Mouse (Mus musculus): ENCODE data around the gene Erp29. TPM values are rescaled to one million over a fixed set of nuclear protein-coding genes. Genes with fewer than 3 reads are reported as not detected.
"Not testable (repeated sequence)": the region's sequence is repeated elsewhere in the genome, so short reads cannot be mapped to it uniquely, and the experiment has no call there.

The Erp29 gene
- 100 to 1,000 TPM; 110 TPM for total RNA-seq (2021)

DNA sequence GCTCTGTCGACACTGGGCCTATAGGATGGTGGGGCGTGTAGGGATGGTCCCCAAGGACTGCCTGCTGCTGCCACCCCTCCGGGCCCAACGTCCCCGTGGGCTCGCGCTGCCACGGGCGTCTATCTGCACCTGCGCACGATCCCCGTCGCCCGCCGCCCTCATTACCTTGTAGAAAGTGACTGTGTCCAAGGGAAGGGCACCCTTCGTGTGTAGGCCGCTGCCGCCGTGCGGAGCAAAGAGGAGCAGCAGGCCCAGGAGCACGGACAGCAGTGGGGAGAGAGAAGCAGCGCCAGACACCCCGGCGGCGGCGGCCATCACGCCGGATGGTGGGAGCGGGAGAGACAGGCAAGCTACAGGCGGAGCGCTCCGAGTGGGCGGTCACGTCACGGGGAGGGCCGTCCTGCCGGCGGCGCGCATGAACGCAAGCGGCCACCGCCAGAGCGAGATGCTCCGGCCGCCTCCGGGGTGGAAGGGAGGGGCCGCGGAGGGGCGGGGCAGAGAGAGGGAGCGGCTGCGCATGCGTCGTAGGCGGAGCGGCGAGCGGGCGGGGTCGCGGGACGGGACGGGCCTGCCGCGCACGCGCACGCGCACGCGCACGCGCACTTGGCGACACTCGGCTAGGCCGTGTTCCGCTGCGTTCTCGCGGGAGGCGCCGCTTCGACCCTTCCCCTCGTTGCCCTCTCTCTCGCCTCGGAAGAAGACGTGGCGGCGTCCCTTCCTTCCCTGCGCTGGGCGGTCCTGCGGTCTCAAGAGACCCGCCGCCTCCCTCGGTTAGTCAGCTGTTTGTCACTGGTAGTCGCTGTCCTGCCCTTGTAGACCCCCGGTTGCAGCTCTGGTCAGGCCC, at the start of gene Erp29:
TSS of gene Erp29 (minus strand) at position 481 of the 844 bp plus-strand sequence.
- DNase-seq, result peak; percentile 100

DNA sequence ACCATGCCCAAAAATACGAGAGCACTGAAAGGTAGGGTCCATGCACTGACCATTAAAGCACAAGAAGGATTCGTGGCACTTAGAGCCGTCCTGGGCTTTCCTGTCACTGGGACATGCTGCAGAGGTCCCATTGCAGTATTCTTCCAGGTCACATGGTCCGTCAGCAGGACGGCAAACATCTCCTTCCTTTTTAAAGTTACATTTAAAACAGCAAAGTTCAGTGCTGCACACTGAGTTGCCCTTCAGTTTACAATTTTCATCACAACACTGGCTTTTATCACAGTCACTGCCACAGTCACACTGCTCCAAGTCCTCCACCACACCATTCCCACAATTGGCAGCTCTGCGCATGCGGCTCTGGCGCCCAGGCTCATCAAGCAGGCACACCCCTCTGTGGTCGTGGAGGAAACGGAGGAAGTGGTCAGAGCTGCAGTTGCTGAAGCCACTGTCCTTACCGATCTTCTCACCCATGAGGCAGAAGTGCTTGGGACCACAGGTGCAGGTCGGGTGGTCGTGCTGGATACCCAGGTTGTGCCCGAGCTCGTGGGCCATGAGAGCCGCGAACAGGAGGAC, 49.2 kb upstream of the Erp29 start:
- not testable (repeated sequence) for DNase-seq

DNA sequence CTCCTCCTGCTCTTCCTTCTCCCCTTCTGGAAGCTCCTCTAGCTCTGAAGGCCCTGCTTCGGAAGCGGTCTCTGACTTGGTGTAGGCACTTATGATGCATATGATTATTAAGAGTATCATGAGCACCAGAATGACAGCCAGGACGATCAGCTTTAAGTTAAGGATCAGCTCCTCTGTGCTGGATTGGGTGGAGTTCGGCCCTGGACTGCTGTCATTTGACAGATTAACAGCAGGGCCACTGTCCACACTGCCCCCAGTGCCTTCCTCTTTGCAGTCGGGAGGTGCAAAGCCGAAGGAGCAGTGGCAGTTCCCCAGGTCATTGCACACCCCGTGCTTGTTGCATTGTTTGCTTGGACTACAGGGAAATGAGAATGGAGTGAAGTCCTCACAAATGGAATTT, 48.4 kb upstream of the Erp29 start:
- no peak for DNase-seq

DNA sequence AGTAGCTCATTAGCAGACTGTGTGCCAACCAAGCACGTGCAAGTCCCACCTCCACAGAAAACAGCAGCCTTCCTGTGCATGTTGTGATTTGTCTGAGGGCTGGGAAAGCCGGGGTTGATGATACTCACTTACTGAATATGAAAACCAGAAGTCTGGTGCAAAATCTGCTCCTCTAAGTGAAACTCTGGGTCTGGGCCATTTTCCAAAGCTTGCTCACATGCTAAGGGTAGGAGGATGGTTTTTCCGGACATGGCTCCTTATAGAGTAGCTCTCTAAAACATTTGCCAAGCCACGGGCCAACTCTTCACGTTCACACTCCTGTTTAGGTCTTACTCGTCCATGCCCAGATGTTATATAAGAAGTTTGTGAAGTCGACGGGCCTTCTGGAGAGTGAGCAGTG, 41.0 kb upstream of the Erp29 start:
- DNase-seq, result no peak

DNA sequence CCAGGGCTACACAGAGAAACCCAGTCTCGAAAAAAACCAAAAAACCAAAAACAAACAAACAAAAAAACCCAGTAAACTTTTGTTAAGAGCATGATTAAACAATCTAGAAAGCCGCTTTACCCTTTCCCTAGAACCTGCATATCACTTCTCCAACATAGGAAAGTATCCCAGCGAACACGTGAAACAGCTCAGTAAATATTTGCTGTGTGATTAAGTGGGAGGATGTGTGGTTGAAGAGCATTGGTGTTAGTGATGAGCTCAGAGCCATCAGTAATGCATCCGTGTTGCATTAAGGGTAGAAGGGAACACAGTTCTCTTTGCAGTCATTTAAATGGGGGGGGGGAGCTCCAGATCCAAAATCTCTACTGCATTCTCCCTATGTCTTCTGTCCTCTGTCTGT, 32.5 kb upstream of the Erp29 start:
- DNase-seq, result no peak

DNA sequence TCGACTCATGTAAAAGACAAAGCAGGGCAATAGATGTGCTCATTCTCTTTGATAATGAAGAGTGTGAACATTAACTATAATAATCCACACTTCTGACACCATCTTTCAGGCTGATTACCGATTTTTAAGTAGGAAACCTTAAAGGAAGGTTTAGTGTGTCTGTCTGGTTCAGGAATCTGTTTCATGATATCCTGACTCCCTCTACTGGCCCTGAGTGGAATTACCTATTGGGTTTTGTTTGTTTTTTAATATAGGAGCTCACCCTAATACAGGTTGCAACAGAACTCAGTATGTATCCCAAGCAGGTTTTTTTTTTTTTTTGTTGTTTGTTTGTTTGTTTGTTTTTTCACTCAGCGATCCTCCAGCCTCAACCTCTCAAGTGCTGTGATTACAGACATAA, 25.4 kb upstream of the Erp29 start:
- peak; percentile 46 for DNase-seq

DNA sequence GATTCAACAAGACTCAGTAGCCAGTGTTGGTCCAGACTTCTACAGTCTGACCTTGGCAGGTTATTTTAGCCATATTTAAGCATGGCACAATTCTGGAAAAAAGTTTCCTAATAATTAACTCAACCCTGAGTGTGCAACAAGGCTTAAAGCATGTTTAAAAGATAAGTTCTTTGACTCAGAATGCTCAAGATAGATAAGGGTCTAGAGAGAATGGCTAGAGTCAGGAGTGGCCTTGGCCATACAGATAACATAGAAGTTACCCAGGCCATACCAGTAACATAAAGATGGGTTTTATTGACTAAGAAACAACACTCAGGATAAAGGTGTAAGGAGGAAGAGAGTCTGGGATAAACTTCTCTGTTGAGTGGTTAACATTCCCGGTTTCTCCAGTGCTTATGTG, 23.7 kb upstream of the Erp29 start:
- DNase-seq, result no peak

DNA sequence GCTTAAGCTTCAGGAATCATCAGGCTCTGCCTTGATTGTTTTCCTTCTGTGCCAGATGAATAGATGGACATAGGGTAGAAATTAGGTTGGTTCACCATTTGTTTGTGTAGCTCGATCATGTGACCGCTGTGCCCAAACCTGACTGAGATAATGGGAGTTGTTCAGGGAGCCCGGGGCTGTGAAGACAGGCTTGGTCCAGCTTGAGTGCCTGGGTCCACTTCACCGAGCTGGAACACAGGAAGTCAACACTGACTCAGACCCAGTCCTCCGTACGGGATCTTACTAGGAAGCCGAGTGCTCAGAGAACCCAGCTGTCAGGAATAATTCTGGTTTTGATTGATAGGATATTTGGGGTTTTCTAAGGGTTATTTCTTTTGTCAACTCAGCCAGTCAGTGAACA, 22.3 kb upstream of the Erp29 start:
- no peak for DNase-seq

DNA sequence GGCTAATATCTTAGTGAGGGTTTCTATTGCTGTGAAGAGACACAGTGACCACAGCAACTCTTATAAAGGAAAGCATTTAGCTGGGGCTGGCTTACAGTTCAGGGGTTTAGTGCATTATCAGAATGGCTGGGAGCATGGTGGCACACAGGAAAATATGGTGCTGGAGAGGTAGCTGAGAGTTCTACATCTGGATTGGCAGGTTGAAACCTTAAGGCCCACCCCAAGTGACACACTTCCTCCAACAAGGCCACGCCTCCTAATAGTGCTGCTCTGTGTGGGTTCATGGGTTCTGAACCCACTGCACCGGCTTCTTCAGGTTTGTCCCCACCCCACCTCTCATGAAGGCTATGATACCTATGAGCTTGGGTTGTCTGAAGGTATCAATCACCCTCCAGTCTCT, 20.1 kb upstream of the Erp29 start:
- no peak for DNase-seq

DNA sequence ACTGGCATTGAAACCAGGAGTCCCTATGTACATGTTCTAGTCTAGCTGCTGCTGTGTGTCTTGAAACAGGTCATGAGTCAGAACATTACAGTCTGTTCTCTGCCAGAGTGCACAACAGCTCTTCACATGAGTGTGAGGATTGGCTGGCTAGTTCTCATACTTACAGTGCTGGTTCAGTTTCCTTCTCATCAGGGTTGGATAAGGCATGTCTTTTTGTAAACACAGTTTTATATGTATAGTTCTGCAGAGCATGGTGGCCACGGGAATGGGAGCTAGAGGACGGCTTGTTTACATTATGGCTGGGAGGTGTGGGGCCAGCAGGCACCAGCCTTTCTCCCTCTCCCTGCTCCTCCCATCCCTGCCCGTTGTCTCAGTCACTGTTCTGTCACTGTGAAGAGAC, 17.3 kb upstream of the Erp29 start:
- DNase-seq, result no peak

DNA sequence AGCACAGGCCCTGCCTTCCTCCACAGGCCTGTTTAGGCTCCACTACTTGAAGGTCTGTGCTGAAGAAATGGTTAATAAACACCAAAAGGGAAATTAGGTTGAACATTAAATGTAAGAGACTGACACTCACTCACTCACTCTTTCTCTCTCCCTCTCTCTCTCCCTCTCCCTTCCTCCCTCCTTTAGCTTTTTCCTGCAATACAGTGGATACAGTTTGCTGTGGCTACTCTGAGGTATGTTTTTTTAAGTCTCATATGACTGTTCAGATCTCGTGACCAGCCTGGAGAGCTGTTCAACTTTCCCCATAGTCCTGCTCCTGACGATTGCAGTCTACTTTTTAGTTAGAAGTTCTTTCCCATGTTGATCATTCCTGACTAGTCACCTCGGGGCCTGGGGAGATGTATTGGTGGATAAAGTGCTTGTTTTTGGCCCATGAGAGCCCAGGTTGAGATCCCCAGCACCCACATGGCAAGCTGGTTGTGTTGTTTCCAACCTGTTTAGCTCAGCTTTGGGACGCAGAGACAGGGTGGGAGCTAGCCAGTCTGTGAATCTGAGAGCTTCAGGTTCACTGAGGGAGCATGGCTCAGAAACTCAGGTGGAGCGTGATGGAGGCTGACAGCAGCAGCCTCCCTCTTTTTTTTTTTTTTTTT, 11.4 kb upstream of the Erp29 start:
- no peak for DNase-seq

DNA sequence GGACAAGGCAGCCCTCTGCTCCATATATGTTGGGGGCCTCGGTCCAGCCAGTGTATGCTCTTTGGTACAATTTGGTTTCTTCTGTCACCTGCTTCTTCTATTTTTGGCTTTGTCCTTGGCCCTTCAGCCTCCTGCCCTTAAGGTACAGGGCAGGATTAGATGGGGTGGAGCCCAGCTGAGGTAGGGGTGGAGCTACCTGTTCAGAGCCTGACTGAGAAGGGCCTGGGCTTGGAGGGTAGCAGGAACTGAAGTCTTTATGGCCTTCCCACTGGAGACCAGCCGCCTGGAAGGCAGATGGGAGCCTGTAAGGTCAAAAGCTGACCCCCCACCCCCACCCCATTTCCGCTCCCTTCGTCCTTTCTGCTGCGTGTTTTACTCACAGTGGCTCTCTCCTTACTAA, 10.7 kb upstream of the Erp29 start:
- no peak for DNase-seq

DNA sequence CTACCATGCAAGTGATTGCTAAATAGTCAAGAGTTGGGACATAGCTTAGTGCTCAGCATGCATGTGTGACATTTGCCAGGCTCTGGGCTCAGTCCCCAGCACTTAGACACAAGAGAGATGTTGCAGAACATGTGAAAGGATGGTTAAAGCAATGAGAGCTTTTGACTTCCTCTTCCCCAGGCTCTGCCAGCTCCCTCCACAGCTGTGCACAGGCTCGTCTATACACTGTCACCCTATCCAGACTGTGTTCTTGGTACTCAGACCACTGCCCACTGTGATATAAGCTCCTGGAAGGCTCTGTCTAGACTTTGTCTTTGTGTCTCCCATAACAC, 9.8 kb upstream of the Erp29 start:
- no peak for DNase-seq

DNA sequence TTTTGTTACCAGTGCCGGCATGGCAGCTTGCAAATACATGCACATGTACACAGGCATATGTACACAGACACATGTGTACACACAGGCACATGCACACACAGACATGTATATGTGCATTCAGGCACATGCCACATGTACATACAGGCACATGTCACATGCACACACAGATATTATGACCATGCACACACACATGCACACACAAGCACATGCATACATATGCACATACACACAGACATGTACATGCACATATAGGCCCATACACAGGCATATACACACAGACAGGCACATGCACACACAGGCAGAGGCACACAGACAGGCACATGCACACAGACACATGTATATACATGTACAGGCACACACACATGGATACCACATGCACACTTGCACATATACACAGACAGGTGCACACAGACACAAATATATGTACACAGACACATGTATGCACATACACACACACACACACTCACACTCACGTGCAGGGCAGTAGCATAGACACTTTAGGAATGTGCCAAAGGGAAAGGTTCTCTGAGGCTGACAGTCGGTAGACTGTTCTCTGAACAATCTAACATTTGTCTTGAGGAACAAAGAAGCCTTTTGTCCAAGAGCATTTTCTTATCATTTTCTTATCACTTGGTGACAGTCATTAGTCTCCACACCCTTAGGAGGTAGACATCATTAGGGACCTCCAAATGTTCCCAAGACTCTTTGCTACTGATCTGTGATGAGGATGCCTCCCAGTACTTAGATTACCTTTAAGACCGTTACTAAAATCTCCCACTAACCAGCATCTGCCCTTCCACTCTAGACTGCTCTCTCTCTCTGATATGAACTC, 9.2 kb upstream of the Erp29 start:
- no peak for DNase-seq

DNA sequence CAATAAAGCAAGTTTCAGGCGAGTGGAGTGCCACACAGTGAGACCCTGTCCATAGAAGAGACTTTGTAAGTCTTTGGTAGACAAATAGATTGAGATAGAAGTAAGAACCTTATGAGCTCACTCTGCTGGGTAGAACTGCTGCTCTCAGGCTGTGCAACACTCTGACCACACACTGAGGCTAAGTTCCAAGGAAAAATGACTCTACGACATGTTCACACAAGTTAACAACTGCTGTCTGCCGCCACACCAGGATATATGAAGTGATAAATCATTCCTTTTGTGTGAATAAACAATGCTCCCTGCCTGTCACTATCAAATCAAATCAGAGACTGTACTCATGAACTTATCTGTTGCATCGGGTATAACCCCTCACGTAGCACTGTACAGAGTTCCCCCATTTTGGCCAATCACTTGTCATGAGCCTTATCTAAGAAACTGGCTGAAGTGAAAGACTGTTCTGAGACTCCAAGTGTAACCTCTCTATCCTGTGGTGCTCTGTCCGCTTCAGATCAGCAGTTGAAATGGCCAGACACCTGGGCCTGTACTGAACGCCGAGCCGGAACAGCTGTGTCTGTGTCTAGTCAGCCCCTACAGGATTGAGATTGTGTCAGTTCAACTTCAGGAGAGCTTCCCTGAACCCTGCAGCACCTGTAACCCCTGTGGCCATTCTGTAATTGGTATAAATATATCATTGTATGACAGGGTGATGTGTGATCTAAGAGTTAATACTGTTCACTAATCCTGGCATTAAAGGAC, 3.4 kb upstream of the Erp29 start:
- DNase-seq, result no peak

DNA sequence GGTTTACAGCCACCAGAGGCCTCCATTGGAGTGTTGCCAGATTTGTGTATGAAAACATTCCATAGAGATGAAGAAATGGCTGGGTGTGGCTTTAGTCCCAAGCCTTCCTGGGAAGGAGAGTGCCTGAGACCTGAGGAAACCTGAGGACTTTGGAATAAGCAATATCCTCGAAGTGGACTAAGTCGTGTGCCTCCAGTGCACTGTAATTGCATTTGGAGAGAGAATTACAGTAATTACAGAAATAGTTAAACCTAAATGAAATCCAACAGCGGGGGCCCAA, 2.1 kb upstream of the Erp29 start:
- DNase-seq, result peak; percentile 27

DNA sequence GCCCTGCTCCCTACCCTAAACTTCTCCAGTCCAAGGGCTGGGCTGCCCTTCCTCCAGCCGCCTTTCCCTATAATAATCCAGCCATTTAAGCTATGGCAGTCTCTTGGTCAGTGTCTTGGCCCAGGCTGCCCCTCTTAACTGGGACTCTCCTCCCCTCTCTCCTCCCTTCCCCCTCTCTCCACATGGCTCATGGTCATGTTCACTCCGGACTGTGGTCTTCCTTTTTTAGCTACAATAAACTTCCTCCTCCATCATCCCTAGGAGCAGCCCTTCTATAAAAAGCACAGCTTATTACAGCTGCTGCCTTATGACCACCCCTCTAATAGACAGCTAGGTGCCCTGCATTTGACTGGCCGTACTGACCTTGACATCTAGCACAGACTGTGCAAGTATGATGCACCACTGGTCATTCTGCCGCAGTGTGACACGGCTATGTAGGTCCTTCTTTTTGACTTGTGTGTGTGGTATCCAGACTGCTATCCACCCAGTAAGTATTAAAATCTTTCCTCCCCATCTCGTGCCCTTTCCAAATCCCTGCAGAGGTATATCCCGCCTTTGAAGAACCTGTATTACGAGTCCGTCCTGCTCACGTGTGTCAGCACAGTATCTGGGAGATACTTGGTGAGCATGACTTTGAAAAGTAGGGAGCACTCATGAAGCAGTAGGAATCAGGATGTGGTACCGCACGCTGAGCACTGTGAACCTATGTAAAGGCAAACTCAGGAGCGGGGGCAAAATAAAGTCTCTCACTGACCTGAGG, 1.6 kb upstream of the Erp29 start:
- no peak for DNase-seq

DNA sequence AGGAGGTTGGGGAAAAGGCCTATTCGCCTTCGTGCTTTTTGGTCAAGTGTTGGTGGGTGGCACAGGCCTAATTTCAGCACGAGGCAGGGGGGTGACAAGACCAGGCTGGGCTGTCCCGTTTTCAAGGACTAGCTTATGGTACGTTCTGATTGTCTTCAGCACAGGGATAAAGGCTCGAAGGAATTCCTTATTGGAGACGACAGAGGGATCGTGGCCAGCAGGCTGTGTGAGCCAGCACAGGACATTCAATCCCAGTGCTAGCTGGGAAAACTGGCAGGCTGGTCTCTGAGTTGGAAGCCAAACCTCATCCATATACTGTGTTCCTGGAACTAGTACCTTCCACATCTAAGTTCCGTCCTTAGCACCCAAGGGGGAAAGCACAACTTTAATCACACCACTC, 600 bp upstream of the Erp29 start:
- DNase-seq, result peak; percentile 72

DNA sequence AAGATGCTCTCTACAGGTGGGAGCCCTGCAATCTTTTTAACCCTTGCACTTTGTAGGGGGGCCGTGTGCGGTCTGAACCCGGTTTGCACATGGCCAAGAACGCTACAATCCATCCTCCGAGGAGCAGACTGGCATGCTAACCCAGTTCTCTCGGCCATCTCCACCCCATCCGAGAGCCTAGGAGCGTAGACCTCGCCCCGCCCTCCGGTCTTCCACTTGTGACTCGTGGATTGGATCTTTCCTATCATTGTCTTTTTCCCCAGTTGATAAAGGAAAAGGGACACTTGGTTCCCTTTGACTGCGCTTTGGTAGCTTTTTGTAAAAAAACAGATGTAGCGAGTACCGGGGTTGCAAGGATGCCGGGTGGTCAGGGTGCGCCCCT, 671 bp downstream of the Erp29 start, which contains the start of gene Tmem116:
TSS of gene Tmem116 (plus strand) at position 250 of the 382 bp plus-strand sequence.
- peak; percentile 40 for DNase-seq

DNA sequence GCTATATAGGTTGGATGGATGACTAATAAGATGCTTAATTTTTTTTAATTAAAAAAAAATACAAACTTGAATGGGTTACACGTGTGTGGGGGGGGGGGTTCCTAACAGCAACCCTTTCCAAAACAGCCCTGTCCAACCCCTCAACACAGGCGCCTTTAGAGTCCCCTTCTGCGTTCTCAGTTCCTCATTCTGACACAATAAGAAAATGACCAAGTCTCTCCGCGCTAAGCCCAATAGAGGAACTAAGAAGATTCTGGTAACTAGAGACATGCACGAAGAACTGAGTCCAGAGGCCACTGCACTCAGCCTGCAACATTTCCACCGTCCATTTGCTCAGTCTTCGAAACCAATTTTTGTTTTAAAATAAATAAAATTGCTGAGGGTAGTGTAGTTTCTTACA, 1.1 kb downstream of the Erp29 start:
- DNase-seq, result no peak

DNA sequence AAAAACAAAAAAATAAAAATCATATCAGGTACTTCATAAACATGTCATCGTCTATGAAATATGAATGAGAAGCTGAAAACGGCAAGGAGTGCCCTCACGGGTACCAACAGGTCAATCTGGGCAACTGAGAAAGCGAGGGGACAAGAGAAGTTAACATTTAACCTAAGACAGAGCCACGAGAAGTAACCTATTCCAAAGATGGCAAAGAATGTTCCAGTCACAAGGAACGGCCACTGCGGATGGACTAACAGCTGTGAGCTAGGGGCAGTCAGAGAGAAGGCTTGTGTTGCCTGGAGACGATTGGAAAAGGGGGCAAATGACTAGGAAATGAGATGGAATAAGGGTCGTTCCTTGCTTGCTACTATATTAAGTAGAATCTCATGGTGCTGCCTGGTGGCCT, 1.8 kb downstream of the Erp29 start:
- DNase-seq, result no peak

DNA sequence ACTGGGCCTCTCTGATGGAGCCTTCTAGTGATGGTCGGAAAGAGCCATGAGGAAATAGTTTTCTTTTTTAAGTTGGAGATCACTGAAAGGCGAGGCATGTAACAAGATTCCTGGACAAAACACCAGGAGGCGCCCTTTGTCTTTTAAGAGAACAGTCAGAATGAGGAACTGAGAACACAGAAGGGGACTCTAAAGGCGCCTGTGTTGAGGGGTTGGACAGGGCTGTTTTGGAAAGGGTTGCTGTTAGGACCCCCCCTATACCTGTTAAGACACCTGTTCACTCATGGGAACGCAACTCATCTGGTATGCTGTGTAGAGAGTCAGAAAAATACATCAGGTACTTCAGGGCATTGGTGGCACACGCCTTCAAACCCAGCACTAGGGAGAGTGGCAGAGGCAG, 2.3 kb downstream of the Erp29 start:
- peak; percentile 76 for DNase-seq
